Mouse (Mus musculus) heart, embryonic 10.5 days (tissue): ENCODE results near the gene Minpp1. TPM values are rescaled to one million over a fixed set of nuclear protein-coding genes. Genes with fewer than 3 reads are reported as not detected.

ENCODE experiments used
- DNase-seq: peaks from one replicate; pipeline ENCODE4 v3.0.0-alpha.2; 2017; ENCODE audit warnings: low spot score
- H3K27ac ChIP-seq: fragments of 300-500 bp; sonication (generic); 2 replicates; pipeline ENCODE4 v1.5.1; 2016; ENCODE audit warnings: mild to moderate bottlenecking
- H3K27me3 ChIP-seq: fragments of 300-500 bp; sonication (generic); 2 replicates; pipeline ENCODE4 v1.6.1; 2016; ENCODE audit warnings: mild to moderate bottlenecking; ENCODE audit not compliant: poor library complexity, insufficient read depth, severe bottlenecking
- H3K36me3 ChIP-seq: fragments of 300-500 bp; sonication (generic); 2 replicates; pipeline ENCODE4 v1.6.1; 2016; ENCODE audit warnings: mild to moderate bottlenecking, moderate library complexity
- H3K4me1 ChIP-seq: fragments of 300-500 bp; sonication (generic); 2 replicates; pipeline ENCODE4 v1.6.1; 2016; ENCODE audit warnings: mild to moderate bottlenecking
- H3K4me3 ChIP-seq: fragments of 300-500 bp; sonication (generic); 2 replicates; pipeline ENCODE4 v1.5.1; 2016; ENCODE audit warnings: mild to moderate bottlenecking, moderate library complexity
- H3K9me3 ChIP-seq: fragments of 300-500 bp; sonication (generic); 2 replicates; pipeline ENCODE4 v1.6.1; 2016; ENCODE audit warnings: mild to moderate bottlenecking, moderate library complexity
- WGBS: fragments of 180-500 bp; shearing (Covaris S2); methylation state at CpG from one replicate; pipeline ENCODE4 v1.1.7; 2016; 5-methylcytosine and 5-hydroxymethylcytosine counted together
- polyA plus RNA-seq: library from polyadenylated mRNA; unstranded; fragments of >200 nt; fragmentation: Nextera tagmentation; extraction: Ambion mirVana; gene quantifications from 2 replicates; pipeline ENCODE4 v1.2.1, GENCODE M21; 2016

The Minpp1 gene
- polyA plus RNA-seq, 1 experiment from 2014 or later, result 75.0 TPM

GRCm38 (mm10) chr19:32521446-32521845 is 35.9 kb downstream of the Minpp1 start:
- no peak for DNase-seq
- 80% methylated on average over 3 of the region's 3 CpGs for WGBS
- peaks cover 9% of the 10 kb centered on the region for H3K4me1 ChIP-seq
- no peak overlapping the region for H3K4me3 ChIP-seq
- no peaks in the 10 kb centered on the region for H3K9me3 ChIP-seq
- H3K27me3 ChIP-seq, result no peaks in the 10 kb centered on the region
- H3K36me3 ChIP-seq, result peaks cover 11% of the 10 kb centered on the region
- no peak overlapping the region for H3K27ac ChIP-seq

- Histone ChIP-seq H3K27ac (no peak overlapping the region), H3K4me1 (peaks cover 9% of the 10 kb centered on the region), H3K4me3 (no peak overlapping the region), H3K27me3 (no peaks in the 10 kb centered on the region), H3K9me3 (no peaks in the 10 kb centered on the region), H3K36me3 (peaks cover 3% of the 10 kb centered on the region; the same call in 1 of the 2 replicates)
- no peak for DNase-seq
- 94% methylated on average over 5 of the region's 5 CpGs for WGBS
Observed at GRCm38 (mm10) chr19:32522247-32522646, 36.7 kb downstream of the Minpp1 start.

- no peak overlapping the region for H3K4me3 ChIP-seq
- DNase-seq, result no peak
- no peaks in the 10 kb centered on the region for H3K27me3 ChIP-seq
- H3K36me3 ChIP-seq, result no peaks in the 10 kb centered on the region
- H3K9me3 ChIP-seq, result no peaks in the 10 kb centered on the region
- 57% methylated on average over 8 of the region's 8 CpGs for WGBS
- H3K27ac ChIP-seq, result no peak overlapping the region
- peaks cover 9% of the 10 kb centered on the region for H3K4me1 ChIP-seq
Observed at GRCm38 (mm10) chr19:32522753-32523307, 37.3 kb downstream of the Minpp1 start.

- H3K4me1 ChIP-seq, result peaks cover 12% of the 10 kb centered on the region
- DNase-seq, result no peak
- 79% methylated on average over 14 of the region's 14 CpGs for WGBS
- H3K27me3 ChIP-seq, result no peaks in the 10 kb centered on the region
- H3K9me3 ChIP-seq, result no peaks in the 10 kb centered on the region
- no peak overlapping the region for H3K4me3 ChIP-seq
- H3K27ac ChIP-seq, result no peak overlapping the region
- H3K36me3 ChIP-seq, result no peaks in the 10 kb centered on the region
Observed at GRCm38 (mm10) chr19:32523769-32524515, 38.4 kb downstream of the Minpp1 start.

- no peak for DNase-seq
- Histone ChIP-seq H3K4me3 (no peak overlapping the region), H3K27ac (no peak overlapping the region), H3K4me1 (peaks cover 12% of the 10 kb centered on the region), H3K27me3 (no peaks in the 10 kb centered on the region), H3K9me3 (no peaks in the 10 kb centered on the region), H3K36me3 (no peaks in the 10 kb centered on the region)
- WGBS, result 76% methylated on average over 3 of the region's 3 CpGs
Observed at GRCm38 (mm10) chr19:32524516-32524860, 38.9 kb downstream of the Minpp1 start.

GRCm38 (mm10) chr19:32527139-32527538 is 41.6 kb downstream of the Minpp1 start:
- no peaks in the 10 kb centered on the region for H3K9me3 ChIP-seq
- H3K4me3 ChIP-seq, result no peak overlapping the region
- no peak for DNase-seq
- peaks cover 17% of the 10 kb centered on the region for H3K4me1 ChIP-seq
- no peaks in the 10 kb centered on the region for H3K36me3 ChIP-seq
- 93% methylated on average over 5 of the region's 5 CpGs for WGBS
- no peaks in the 10 kb centered on the region for H3K27me3 ChIP-seq
- H3K27ac ChIP-seq, result no peak overlapping the region

- Histone ChIP-seq H3K27ac (no peak overlapping the region), H3K27me3 (no peaks in the 10 kb centered on the region), H3K4me1 (peaks cover 8% of the 10 kb centered on the region; the same call in 1 of the 2 replicates), H3K4me3 (no peak overlapping the region), H3K9me3 (no peaks in the 10 kb centered on the region), H3K36me3 (no peaks in the 10 kb centered on the region)
- DNase-seq, result no peak
- 36% methylated on average over 3 of the region's 3 CpGs for WGBS
Observed at GRCm38 (mm10) chr19:32528723-32529122, 43.2 kb downstream of the Minpp1 start.

GRCm38 (mm10) chr19:32529252-32529942 is 43.8 kb downstream of the Minpp1 start:
- Histone ChIP-seq H3K4me3 (no peak overlapping the region), H3K9me3 (no peaks in the 10 kb centered on the region), H3K27me3 (no peaks in the 10 kb centered on the region), H3K27ac (no peak overlapping the region), H3K4me1 (peaks cover 8% of the 10 kb centered on the region; the same call in 1 of the 2 replicates), H3K36me3 (no peaks in the 10 kb centered on the region)
- WGBS, result 88% methylated on average over 11 of the region's 11 CpGs
- no peak for DNase-seq

GRCm38 (mm10) chr19:32530296-32530695 is 44.7 kb downstream of the Minpp1 start:
- peaks cover 8% of the 10 kb centered on the region; the same call in 1 of the 2 replicates for H3K4me1 ChIP-seq
- no peaks in the 10 kb centered on the region for H3K36me3 ChIP-seq
- WGBS, result 79% methylated on average over 7 of the region's 7 CpGs
- H3K27ac ChIP-seq, result no peak overlapping the region
- no peaks in the 10 kb centered on the region for H3K9me3 ChIP-seq
- H3K27me3 ChIP-seq, result no peaks in the 10 kb centered on the region
- no peak for DNase-seq
- no peak overlapping the region for H3K4me3 ChIP-seq

- H3K4me1 ChIP-seq, result peaks cover 8% of the 10 kb centered on the region; the same call in 1 of the 2 replicates
- H3K27me3 ChIP-seq, result no peaks in the 10 kb centered on the region
- WGBS, result 66% methylated on average over 3 of the region's 3 CpGs
- H3K4me3 ChIP-seq, result no peak overlapping the region
- no peak overlapping the region for H3K27ac ChIP-seq
- no peak for DNase-seq
- no peaks in the 10 kb centered on the region for H3K9me3 ChIP-seq
- H3K36me3 ChIP-seq, result no peaks in the 10 kb centered on the region
Observed at GRCm38 (mm10) chr19:32532331-32532730, 46.8 kb downstream of the Minpp1 start.

- DNase-seq, result no peak
Observed at GRCm38 (mm10) chr19:32532737-32533505, 47.4 kb downstream of the Minpp1 start.

GRCm38 (mm10) chr19:32534887-32535286 is 49.3 kb downstream of the Minpp1 start:
- H3K4me1 ChIP-seq, result peaks cover 5% of the 10 kb centered on the region; the same call in 1 of the 2 replicates
- no peak overlapping the region for H3K4me3 ChIP-seq
- H3K27ac ChIP-seq, result no peak overlapping the region
- DNase-seq, result no peak
- H3K36me3 ChIP-seq, result no peaks in the 10 kb centered on the region
- no peaks in the 10 kb centered on the region for H3K27me3 ChIP-seq
- H3K9me3 ChIP-seq, result no peaks in the 10 kb centered on the region

More at GRCm38 (mm10) chr19:32532737-32533505, 47.4 kb downstream of the Minpp1 start:
- H3K27me3 ChIP-seq, result no peaks in the 10 kb centered on the region
- H3K4me1 ChIP-seq, result peaks cover 8% of the 10 kb centered on the region; the same call in 1 of the 2 replicates
- H3K4me3 ChIP-seq, result no peak overlapping the region
- no peaks in the 10 kb centered on the region for H3K36me3 ChIP-seq
- 84% methylated on average over 7 of the region's 7 CpGs for WGBS
- no peaks in the 10 kb centered on the region for H3K9me3 ChIP-seq
- H3K27ac ChIP-seq, result no peak overlapping the region
